Mouse (Mus musculus) lung, embryonic 15.5 days (tissue): Measurements from ENCODE around the gene Lgals2. TPM values are rescaled to one million over a fixed set of nuclear protein-coding genes. Genes with fewer than 3 reads are reported as not detected.
A peak's percentile ranks its signal among the peaks of the same experiment; 100 is the strongest.
"Not testable (repeated sequence)": the region's sequence is repeated elsewhere in the genome, so short reads cannot be mapped to it uniquely, and the experiment has no call there.

Experiments used
- ATAC-seq: fragments of 200-750 bp; cut with Nextera tagmentation; 2 replicates; pipeline ENCODE4 v1.8.0; 2017; ENCODE audit warnings: moderate number of reproducible peaks, borderline replicate concordance; ENCODE audit not compliant: low FRiP score, low TSS enrichment; ENCODE audit errors: extremely low read depth
- H3K27ac ChIP-seq: fragments of 300-500 bp; sonication (generic); 2 replicates; pipeline ENCODE4 v1.5.1; 2015; ENCODE audit warnings: moderate library complexity, mild to moderate bottlenecking, inconsistent platforms
- H3K27me3 ChIP-seq: fragments of 300-500 bp; sonication (generic); 2 replicates; pipeline ENCODE4 v1.6.1; 2015; ENCODE audit warnings: inconsistent platforms
- H3K36me3 ChIP-seq: fragments of 300-500 bp; sonication (generic); 2 replicates; pipeline ENCODE4 v1.6.1; 2015; ENCODE audit warnings: inconsistent platforms
- H3K4me1 ChIP-seq: fragments of 300-500 bp; sonication (generic); 2 replicates; pipeline ENCODE4 v1.6.1; 2015; ENCODE audit warnings: inconsistent platforms
- H3K4me2 ChIP-seq: fragments of 300-500 bp; sonication (generic); 2 replicates; pipeline ENCODE4 v1.6.1; 2015; ENCODE audit warnings: inconsistent platforms, mild to moderate bottlenecking, moderate library complexity
- H3K4me3 ChIP-seq: fragments of 300-500 bp; sonication (generic); 2 replicates; pipeline ENCODE4 v1.5.1; 2015; ENCODE audit warnings: mild to moderate bottlenecking, inconsistent platforms
- H3K9ac ChIP-seq: fragments of 300-500 bp; sonication (generic); 2 replicates; pipeline ENCODE4 v1.6.1; 2015; ENCODE audit warnings: inconsistent platforms
- H3K9me3 ChIP-seq: fragments of 300-500 bp; sonication (generic); 2 replicates; pipeline ENCODE4 v1.6.1; 2016; ENCODE audit warnings: inconsistent platforms
- WGBS: fragments of 180-500 bp; shearing (Covaris S2); methylation state at CpG from one replicate; pipeline ENCODE4 v1.1.7; 2015; 5-methylcytosine and 5-hydroxymethylcytosine counted together
- polyA plus RNA-seq: library from polyadenylated mRNA; unstranded; fragments of >200 nt; fragmentation: Nextera tagmentation; extraction: Ambion mirVana; gene quantifications from 2 replicates; pipeline ENCODE4 v1.2.1, GENCODE M21; 2015

Lgals2 gene
- polyA plus RNA-seq, 1 experiment from 2014 or later = 0.72 TPM

GRCm38 (mm10) chr15:78892440-78892839, 37.1 kb upstream of the Lgals2 start:
- H3K9ac ChIP-seq = peak overlapping the region; percentile 2; the same call in 1 of the 2 replicates
- WGBS = 59% methylated on average over 7 of the region's 7 CpGs
- H3K27ac ChIP-seq = no peak overlapping the region
- H3K4me3 ChIP-seq = no peak overlapping the region
- ATAC-seq = no peak
- H3K4me1 ChIP-seq = peaks cover 38% of the 10 kb centered on the region
- no peaks in the 10 kb centered on the region for H3K9me3 ChIP-seq
- H3K27me3 ChIP-seq = no peaks in the 10 kb centered on the region
- H3K4me2 ChIP-seq = no peak overlapping the region
- H3K36me3 ChIP-seq = peaks cover 52% of the 10 kb centered on the region

- no peak overlapping the region; the same call in 1 of the 2 replicates for H3K4me3 ChIP-seq
- H3K27me3 ChIP-seq = no peaks in the 10 kb centered on the region
- peak overlapping the region; percentile 7; the same call in 1 of the 2 replicates for H3K9ac ChIP-seq
- H3K4me2 ChIP-seq = peak overlapping the region; percentile 18; the same call in 1 of the 2 replicates
- H3K9me3 ChIP-seq = no peaks in the 10 kb centered on the region
- peak; percentile 44; the same call in 1 of the 2 replicates for ATAC-seq
- peaks cover 81% of the 10 kb centered on the region for H3K36me3 ChIP-seq
- peak overlapping the region; percentile 81 for H3K27ac ChIP-seq
- peaks cover 25% of the 10 kb centered on the region for H3K4me1 ChIP-seq
- 24% methylated on average over 13 of the region's 13 CpGs for WGBS
Observed at GRCm38 (mm10) chr15:78889401-78889853, 34.1 kb upstream of the Lgals2 start.

GRCm38 (mm10) chr15:78881828-78882227, 26.5 kb upstream of the Lgals2 start:
- Histone ChIP-seq H3K4me1 (peaks cover 25% of the 10 kb centered on the region), H3K27ac (no peak overlapping the region), H3K9ac (no peak overlapping the region), H3K9me3 (no peaks in the 10 kb centered on the region), H3K4me3 (no peak overlapping the region), H3K4me2 (no peak overlapping the region), H3K27me3 (no peaks in the 10 kb centered on the region), H3K36me3 (peaks cover 68% of the 10 kb centered on the region)
- no peak for ATAC-seq
- 84% methylated on average over 3 of the region's 3 CpGs for WGBS

- no peaks in the 10 kb centered on the region for H3K27me3 ChIP-seq
- no peak overlapping the region for H3K4me2 ChIP-seq
- H3K4me1 ChIP-seq = peaks cover 36% of the 10 kb centered on the region
- no peak for ATAC-seq
- 89% methylated on average over 8 of the region's 8 CpGs for WGBS
- no peaks in the 10 kb centered on the region for H3K9me3 ChIP-seq
- H3K27ac ChIP-seq = no peak overlapping the region
- H3K4me3 ChIP-seq = no peak overlapping the region
- peaks cover 54% of the 10 kb centered on the region for H3K36me3 ChIP-seq
- no peak overlapping the region for H3K9ac ChIP-seq
Observed at GRCm38 (mm10) chr15:78880432-78880831, 25.1 kb upstream of the Lgals2 start.

GRCm38 (mm10) chr15:78878792-78879516, 23.6 kb upstream of the Lgals2 start:
- peak overlapping the region; percentile 89 for H3K4me2 ChIP-seq
- not testable (repeated sequence) for ATAC-seq

GRCm38 (mm10) chr15:78877810-78878390, 22.6 kb upstream of the Lgals2 start:
- ATAC-seq = no peak; the same call in 1 of the 2 replicates
- Histone ChIP-seq H3K9me3 (no peaks in the 10 kb centered on the region), H3K36me3 (peaks cover 31% of the 10 kb centered on the region), H3K27ac (peak overlapping the region; percentile 99), H3K27me3 (no peaks in the 10 kb centered on the region), H3K4me1 (peaks cover 54% of the 10 kb centered on the region), H3K9ac (peak overlapping the region; percentile 86), H3K4me2 (peak overlapping the region; percentile 89), H3K4me3 (peak overlapping the region; percentile 70)
- WGBS = under 1% methylated on average over 17 of the region's 17 CpGs

More at GRCm38 (mm10) chr15:78878792-78879516, 23.6 kb upstream of the Lgals2 start:
- peaks cover 41% of the 10 kb centered on the region for H3K36me3 ChIP-seq
- peak overlapping the region; percentile 99 for H3K27ac ChIP-seq
- 19% methylated on average over 7 of the region's 7 CpGs for WGBS
- not testable (repeated sequence) for H3K27me3 ChIP-seq, H3K9me3 ChIP-seq
- peaks cover 49% of the 10 kb centered on the region for H3K4me1 ChIP-seq
- peak overlapping the region; percentile 13; the same call in 1 of the 2 replicates for H3K9ac ChIP-seq
- H3K4me3 ChIP-seq = 0 out of 2 replicates have a peak overlapping the region, but pooled peaks have one; percentile 70

GRCm38 (mm10) chr15:78876991-78877809, 21.9 kb upstream of the Lgals2 start, which contains the start of gene Gga1:
Gene Gga1, plus strand, starts transcription at chr15:78877190.
- H3K27ac ChIP-seq = peak within 1 kb of the TSS; percentile 99
- H3K4me3 ChIP-seq = peak within 1 kb of the TSS; percentile 70
- no peaks in the 10 kb centered on the region for H3K27me3 ChIP-seq
- no peaks in the 10 kb centered on the region for H3K9me3 ChIP-seq
- under 1% methylated on average over 70 of the region's 95 CpGs for WGBS
- peaks cover 56% of the 10 kb centered on the region for H3K4me1 ChIP-seq
- peak within 1 kb of the TSS; percentile 89 for H3K4me2 ChIP-seq
- ATAC-seq = peak; percentile 88
- peak within 1 kb of the TSS; percentile 86 for H3K9ac ChIP-seq
- peaks cover 24% of the 10 kb centered on the region for H3K36me3 ChIP-seq

GRCm38 (mm10) chr15:78876258-78876696, 20.9 kb upstream of the Lgals2 start:
- H3K36me3 ChIP-seq = peaks cover 14% of the 10 kb centered on the region
- peaks cover 61% of the 10 kb centered on the region for H3K4me1 ChIP-seq
- peak; percentile 11; the same call in 1 of the 2 replicates for ATAC-seq

GRCm38 (mm10) chr15:78875537-78875936, 20.2 kb upstream of the Lgals2 start:
- Histone ChIP-seq H3K4me2 (peak overlapping the region; percentile 89), H3K36me3 (peaks cover 8% of the 10 kb centered on the region; the same call in 1 of the 2 replicates), H3K9ac (no peak overlapping the region), H3K9me3 (no peaks in the 10 kb centered on the region), H3K4me3 (peak overlapping the region; percentile 70; the same call in 1 of the 2 replicates), H3K27me3 (no peaks in the 10 kb centered on the region), H3K27ac (peak overlapping the region; percentile 99), H3K4me1 (peaks cover 61% of the 10 kb centered on the region)
- WGBS = 66% methylated on average over 5 of the region's 5 CpGs
- no peak for ATAC-seq

More at GRCm38 (mm10) chr15:78876258-78876696, 20.9 kb upstream of the Lgals2 start:
- Histone ChIP-seq H3K4me2 (peak overlapping the region; percentile 89), H3K4me3 (peak overlapping the region; percentile 70), H3K9me3 (no peaks in the 10 kb centered on the region), H3K27me3 (no peaks in the 10 kb centered on the region), H3K9ac (peak overlapping the region; percentile 86), H3K27ac (peak overlapping the region; percentile 99)
- WGBS = 2% methylated on average over 17 of the region's 17 CpGs

GRCm38 (mm10) chr15:78874989-78875388, 19.7 kb upstream of the Lgals2 start:
- peak overlapping the region; percentile 99 for H3K27ac ChIP-seq

GRCm38 (mm10) chr15:78873803-78874435, 18.6 kb upstream of the Lgals2 start:
- peak overlapping the region; percentile 1; the same call in 1 of the 2 replicates for H3K27ac ChIP-seq
- no peaks in the 10 kb centered on the region for H3K36me3 ChIP-seq
- H3K9ac ChIP-seq = peak overlapping the region; percentile 23; the same call in 1 of the 2 replicates
- no peak overlapping the region for H3K4me2 ChIP-seq
- WGBS = 35% methylated on average over 13 of the region's 13 CpGs
- no peak for ATAC-seq
- H3K4me3 ChIP-seq = no peak overlapping the region
- H3K4me1 ChIP-seq = peaks cover 50% of the 10 kb centered on the region
- H3K27me3 ChIP-seq = no peaks in the 10 kb centered on the region
- no peaks in the 10 kb centered on the region for H3K9me3 ChIP-seq

More at GRCm38 (mm10) chr15:78874989-78875388, 19.7 kb upstream of the Lgals2 start:
- Histone ChIP-seq H3K4me1 (peaks cover 56% of the 10 kb centered on the region), H3K4me3 (no peak overlapping the region), H3K4me2 (no peak overlapping the region), H3K36me3 (0 out of 2 replicates have a peak, but pooled peaks cover 2% of the 10 kb centered on the region), H3K9ac (no peak overlapping the region), H3K27me3 (no peaks in the 10 kb centered on the region), H3K9me3 (no peaks in the 10 kb centered on the region)
- 70% methylated on average over 8 of the region's 8 CpGs for WGBS
- ATAC-seq = no peak
